Comparison of ENCODE assay signal across 9 mouse cellular contexts in the genomic region with DNA sequence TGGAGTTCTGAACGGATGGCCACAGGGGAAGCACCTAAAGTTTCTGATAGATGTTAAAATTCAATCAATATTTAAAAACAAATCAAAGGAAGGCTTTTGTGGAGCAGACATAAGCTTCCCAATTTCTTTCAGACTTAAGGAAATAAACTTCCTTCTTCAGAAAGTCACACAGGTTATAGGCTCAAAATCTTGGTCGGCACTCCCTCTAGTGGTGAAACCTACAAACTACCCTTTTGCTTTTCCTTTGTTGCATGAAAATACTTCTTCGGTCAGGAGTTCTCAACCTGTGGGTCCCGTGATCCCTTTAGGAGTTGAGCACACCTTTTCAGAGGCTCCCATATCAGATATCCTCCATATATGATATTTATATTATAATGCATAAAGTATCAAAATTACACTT.
DNase-seq lines count a peak whose midpoint lies in the region; ATAC-seq and TF ChIP-seq lines count a peak whose summit lies in the region.
"Had no signal": no experiment of that assay in that cellular context is flagged by ENCODE, and none has a peak within 500 bp of the region (broad histone marks: within the 10 kb centered on the region; RNA-seq: fewer than 3 reads in every experiment).

No protein-coding gene starts in this region.

- TF ChIP-seq EP300 in heart, postnatal 0 days (IDR thresholded peaks at IDR 0.05; ENCODE audit: low read depth) = no peak

- intact Hi-C loops in heart, postnatal 25 days (cut with DNase I) = loop anchor here (2.0 to 10.0 kb wide), 3 partner anchors 319 to 1178 kb away; no protein-coding TSS in a partner anchor

- no peaks in the 10 kb centered on the region for H3K27me3 ChIP-seq in heart, postnatal 0 days (ENCODE audit: control insufficient read depth, insufficient read depth, low read length)
- H3K27me3 ChIP-seq in intestine, postnatal 0 days (replicated peaks; ENCODE audit: control insufficient read depth, insufficient read depth, low read length) = no peaks in the 10 kb centered on the region
- H3K27me3 ChIP-seq: neural tube, embryonic 13.5 days had no signal

- no peak overlapping the region for H3K4me2 ChIP-seq in heart, postnatal 0 days (ENCODE audit: low read depth, low read length)
- no peak overlapping the region for H3K4me2 ChIP-seq in intestine, postnatal 0 days (replicated peaks; ENCODE audit: low read depth)
- H3K4me2 ChIP-seq: neural tube, embryonic 13.5 days had no signal

- no peaks in the 10 kb centered on the region for H3K4me1 ChIP-seq in heart, postnatal 0 days (ENCODE audit: control insufficient read depth, insufficient read depth)
- H3K4me1 ChIP-seq in intestine, postnatal 0 days (replicated peaks; ENCODE audit: control insufficient read depth, insufficient read depth, low read length) = no peaks in the 10 kb centered on the region
- H3K4me1 ChIP-seq: neural tube, embryonic 13.5 days had no signal

- H3K36me3 ChIP-seq in heart, postnatal 0 days (replicated peaks; ENCODE audit: control insufficient read depth, insufficient read depth, low read length) = no peaks in the 10 kb centered on the region
- H3K36me3 ChIP-seq in intestine, postnatal 0 days (ENCODE audit: control insufficient read depth, insufficient read depth) = no peaks in the 10 kb centered on the region
- H3K36me3 ChIP-seq: neural tube, embryonic 13.5 days had no signal

- 22% methylated on average over 4 of the region's 4 CpGs for WGBS in heart, postnatal 0 days
- WGBS in intestine, postnatal 0 days = 27% methylated on average over 4 of the region's 4 CpGs

- no peaks in the 10 kb centered on the region for H3K9me3 ChIP-seq in heart, postnatal 0 days (replicated peaks; ENCODE audit: control insufficient read depth, low read length)
- H3K9me3 ChIP-seq in intestine, postnatal 0 days (ENCODE audit: control insufficient read depth) = no peaks in the 10 kb centered on the region
- H3K9me3 ChIP-seq: neural tube, embryonic 13.5 days had no signal

- peak; percentile 43 for DNase-seq in heart, postnatal 0 days (ENCODE audit: low spot score)
- no peak for DNase-seq in heart, postnatal 25 days (ENCODE audit: low spot score)
- DNase-seq in urinary bladder, postnatal 36 days (ENCODE audit: low spot score in 2 of 2) = peak; percentile 9 to 11
- no peak for DNase-seq in urinary bladder, postnatal 10 days (ENCODE audit: low spot score)
- peak; percentile 11 for DNase-seq in embryo, embryonic 11.5 days (ENCODE audit: low read depth, low spot score)
- DNase-seq in c-Kit-positive CD71-positive TER-119-positive erythroid progenitor cells, embryonic 14.5 days (ENCODE audit: low spot score) = no peak

- TF ChIP-seq CTCF in heart, postnatal 0 days (IDR thresholded peaks at IDR 0.05; ENCODE audit: low read depth) = peak; percentile 70
- TF ChIP-seq CTCF in intestine, postnatal 0 days (IDR thresholded peaks at IDR 0.05; ENCODE audit: low read depth) = peak; percentile 82

- H3K9ac ChIP-seq in heart, postnatal 0 days (replicated peaks; ENCODE audit: low read depth, low read length) = no peak overlapping the region
- H3K9ac ChIP-seq in intestine, postnatal 0 days (ENCODE audit: low read depth, low read length) = no peak overlapping the region
- H3K9ac ChIP-seq: neural tube, embryonic 13.5 days had no signal

- H3K4me3 ChIP-seq in heart, postnatal 0 days (ENCODE audit: low read depth, low read length) = no peak overlapping the region
- H3K4me3 ChIP-seq in intestine, postnatal 0 days (ENCODE audit: low read depth, low read length) = no peak overlapping the region
- H3K4me3 ChIP-seq: neural tube, embryonic 13.5 days had no signal

- H3K27ac ChIP-seq in heart, postnatal 0 days (ENCODE audit: low read depth) = no peak overlapping the region
- no peak overlapping the region for H3K27ac ChIP-seq in intestine, postnatal 0 days (ENCODE audit: low read depth, low read length)
- H3K27ac ChIP-seq: neural tube, embryonic 13.5 days had no signal

- no peak for ATAC-seq in heart, postnatal 0 days (ENCODE audit: insufficient read depth, low read depth)
- peak; percentile 36; the same call in 1 of the 2 replicates for ATAC-seq in intestine, postnatal 0 days
- ATAC-seq in megakaryocyte, adult 5-6 weeks (ENCODE audit: poor library complexity, severe bottlenecking) = peak; percentile 43; the same call in 1 of the 2 replicates

Comparison
In these comparisons a context has a peak if more than half of its experiments do, and no peak if none do; other contexts are left out.
1. DNase-seq: peak in heart, postnatal 0 days (single experiment), urinary bladder, postnatal 36 days (2 of 2) and embryo, embryonic 11.5 days (single experiment); none in heart, postnatal 25 days (single experiment), urinary bladder, postnatal 10 days (single experiment) and c-Kit-positive CD71-positive TER-119-positive erythroid progenitor cells, embryonic 14.5 days (single experiment).